Mouse (Mus musculus) heart, embryonic 16.5 days (tissue): ENCODE data around the gene Cacna2d1. TPM values are rescaled to one million over a fixed set of nuclear protein-coding genes. Genes with fewer than 3 reads are reported as not detected.
A peak's percentile ranks its signal among the peaks of the same experiment; 100 is the strongest.

Experiments used
- ATAC-seq: fragments of 200-750 bp; cut with Nextera tagmentation; replicated peaks from 2 replicates; pipeline ENCODE4 v1.8.0; 2017; ENCODE audit warnings: moderate number of reproducible peaks; ENCODE audit not compliant: insufficient read depth, low FRiP score; ENCODE audit errors: extremely low read depth
- H3K27ac ChIP-seq: fragments of 300-500 bp; sonication (generic); 2 replicates; pipeline ENCODE4 v1.5.1; 2014; ENCODE audit warnings: mild to moderate bottlenecking, low read length, control low read depth, moderate library complexity
- H3K27me3 ChIP-seq: fragments of 300-500 bp; sonication (generic); 2 replicates; pipeline ENCODE4 v1.6.1; 2014; ENCODE audit warnings: low read length, mixed read lengths; ENCODE audit not compliant: control insufficient read depth, insufficient read depth
- H3K36me3 ChIP-seq: fragments of 300-500 bp; sonication (generic); 2 replicates; pipeline ENCODE4 v1.6.1; 2014; ENCODE audit not compliant: control insufficient read depth, insufficient read depth
- H3K4me1 ChIP-seq: fragments of 300-500 bp; sonication (generic); 2 replicates; pipeline ENCODE4 v1.6.1; 2014; ENCODE audit warnings: low read length, mixed read lengths; ENCODE audit not compliant: control insufficient read depth, insufficient read depth
- H3K4me2 ChIP-seq: fragments of 300-500 bp; sonication (generic); 2 replicates; pipeline ENCODE4 v1.6.1; 2014; ENCODE audit warnings: low read depth, mild to moderate bottlenecking, control low read depth, low read length
- H3K4me3 ChIP-seq: fragments of 300-500 bp; sonication (generic); 2 replicates; pipeline ENCODE4 v1.5.1; 2014; ENCODE audit warnings: mild to moderate bottlenecking, control low read depth, low read length
- H3K9ac ChIP-seq: fragments of 300-500 bp; sonication (generic); 2 replicates; pipeline ENCODE4 v1.6.1; 2014; ENCODE audit warnings: low read length, control low read depth
- H3K9me3 ChIP-seq: fragments of 300-500 bp; sonication (generic); replicated peaks from 2 replicates; pipeline ENCODE4 v1.6.1; 2016; ENCODE audit warnings: low read length; ENCODE audit not compliant: control insufficient read depth
- WGBS: fragments of 180-500 bp; shearing (Covaris S2); extraction: QIAGEN DNeasy Blood & Tissue Kit; methylation state at CpG from one replicate; pipeline ENCODE4 v1.1.7; 2014; 5-methylcytosine and 5-hydroxymethylcytosine counted together
- polyA plus RNA-seq: library from polyadenylated mRNA; unstranded; fragments of >200 nt; fragmentation: Nextera tagmentation; extraction: Ambion mirVana; gene quantifications from 2 replicates; pipeline ENCODE4 v1.2.1, GENCODE M21; 2015

Cacna2d1 gene
- polyA plus RNA-seq, 1 experiment from 2014 or later = 14.9 TPM

- 0 out of 2 replicates have a peak, but pooled peaks have one; percentile 49 for ATAC-seq
Measured at GRCm38 (mm10) chr5:15935234-15935728, 790 bp downstream of the Cacna2d1 start.

GRCm38 (mm10) chr5:15935831-15936710 is 1.6 kb downstream of the Cacna2d1 start:
- peak overlapping the region; percentile 80 for H3K4me2 ChIP-seq
- ATAC-seq = no peak
- no peaks in the 10 kb centered on the region for H3K36me3 ChIP-seq
- peak overlapping the region; percentile 93 for H3K27ac ChIP-seq
- H3K4me3 ChIP-seq = peak overlapping the region; percentile 84
- peaks cover 8% of the 10 kb centered on the region for H3K4me1 ChIP-seq
- H3K9me3 ChIP-seq = no peaks in the 10 kb centered on the region
- WGBS = 33% methylated on average over 14 of the region's 14 CpGs
- peak overlapping the region; percentile 94 for H3K9ac ChIP-seq
- H3K27me3 ChIP-seq = no peaks in the 10 kb centered on the region

More at GRCm38 (mm10) chr5:15935234-15935728, 790 bp downstream of the Cacna2d1 start:
- peak overlapping the region; percentile 94 for H3K9ac ChIP-seq
- peaks cover 5% of the 10 kb centered on the region; the same call in 1 of the 2 replicates for H3K4me1 ChIP-seq
- no peaks in the 10 kb centered on the region for H3K36me3 ChIP-seq
- H3K27me3 ChIP-seq = no peaks in the 10 kb centered on the region
- H3K4me2 ChIP-seq = peak overlapping the region; percentile 80
- H3K4me3 ChIP-seq = peak overlapping the region; percentile 84
- no peaks in the 10 kb centered on the region for H3K9me3 ChIP-seq
- WGBS = 2% methylated on average over 27 of the region's 27 CpGs
- peak overlapping the region; percentile 93 for H3K27ac ChIP-seq

- no peak overlapping the region for H3K27ac ChIP-seq
- H3K4me3 ChIP-seq = no peak overlapping the region
- H3K4me1 ChIP-seq = peaks cover 9% of the 10 kb centered on the region
- 49% methylated on average over 6 of the region's 6 CpGs for WGBS
- H3K27me3 ChIP-seq = no peaks in the 10 kb centered on the region
- no peak overlapping the region for H3K4me2 ChIP-seq
- no peak for ATAC-seq
- no peak overlapping the region for H3K9ac ChIP-seq
- no peaks in the 10 kb centered on the region for H3K9me3 ChIP-seq
- peaks cover 12% of the 10 kb centered on the region for H3K36me3 ChIP-seq
Measured at GRCm38 (mm10) chr5:15941191-15941725, 6.8 kb downstream of the Cacna2d1 start.

- no peak overlapping the region for H3K9ac ChIP-seq
- no peak overlapping the region for H3K4me2 ChIP-seq
- peaks cover 9% of the 10 kb centered on the region for H3K4me1 ChIP-seq
- H3K27ac ChIP-seq = no peak overlapping the region
- WGBS = 63% methylated on average over 4 of the region's 4 CpGs
- H3K4me3 ChIP-seq = no peak overlapping the region
- no peaks in the 10 kb centered on the region for H3K9me3 ChIP-seq
- no peaks in the 10 kb centered on the region for H3K27me3 ChIP-seq
- H3K36me3 ChIP-seq = peaks cover 12% of the 10 kb centered on the region
- ATAC-seq = no peak
Measured at GRCm38 (mm10) chr5:15942051-15942450, 7.6 kb downstream of the Cacna2d1 start.

- no peaks in the 10 kb centered on the region for H3K9me3 ChIP-seq
- no peak overlapping the region for H3K4me3 ChIP-seq
- WGBS = 96% methylated on average over 6 of the region's 6 CpGs
- H3K4me2 ChIP-seq = no peak overlapping the region
- no peak overlapping the region for H3K9ac ChIP-seq
- peaks cover 2% of the 10 kb centered on the region; the same call in 1 of the 2 replicates for H3K4me1 ChIP-seq
- H3K36me3 ChIP-seq = peaks cover 12% of the 10 kb centered on the region
- no peaks in the 10 kb centered on the region for H3K27me3 ChIP-seq
- no peak overlapping the region for H3K27ac ChIP-seq
- ATAC-seq = no peak
Measured at GRCm38 (mm10) chr5:15948290-15949037, 14.0 kb downstream of the Cacna2d1 start.

GRCm38 (mm10) chr5:15959760-15960159 is 25.3 kb downstream of the Cacna2d1 start:
- ATAC-seq = no peak
- H3K4me3 ChIP-seq = no peak overlapping the region
- H3K9ac ChIP-seq = no peak overlapping the region
- H3K4me1 ChIP-seq = peaks cover 7% of the 10 kb centered on the region
- H3K9me3 ChIP-seq = no peaks in the 10 kb centered on the region
- no peaks in the 10 kb centered on the region for H3K27me3 ChIP-seq
- 45% methylated on average over 1 of the region's 1 CpGs for WGBS
- no peaks in the 10 kb centered on the region for H3K36me3 ChIP-seq
- no peak overlapping the region for H3K4me2 ChIP-seq
- peak overlapping the region; percentile 41 for H3K27ac ChIP-seq

- Histone ChIP-seq H3K4me1 (peaks cover 11% of the 10 kb centered on the region), H3K9ac (no peak overlapping the region), H3K4me3 (no peak overlapping the region), H3K4me2 (no peak overlapping the region), H3K36me3 (no peaks in the 10 kb centered on the region), H3K9me3 (no peaks in the 10 kb centered on the region), H3K27me3 (no peaks in the 10 kb centered on the region), H3K27ac (no peak overlapping the region)
- no peak for ATAC-seq
- 71% methylated on average over 2 of the region's 2 CpGs for WGBS
Measured at GRCm38 (mm10) chr5:15961866-15962265, 27.4 kb downstream of the Cacna2d1 start.

- Histone ChIP-seq H3K4me1 (peaks cover 21% of the 10 kb centered on the region), H3K9me3 (no peaks in the 10 kb centered on the region), H3K4me2 (peak overlapping the region; percentile 50), H3K4me3 (no peak overlapping the region), H3K27ac (peak overlapping the region; percentile 97), H3K36me3 (no peaks in the 10 kb centered on the region), H3K27me3 (no peaks in the 10 kb centered on the region), H3K9ac (peak overlapping the region; percentile 60; the same call in 1 of the 2 replicates)
- ATAC-seq = peak; percentile 88
Measured at GRCm38 (mm10) chr5:15966888-15967287, 32.4 kb downstream of the Cacna2d1 start.
